Mouse (Mus musculus) stomach, postnatal 0 days (tissue): ENCODE measurements at regions not wholly inside any gene's neighbourhood (a gene's known extent, or its start where the extent isn't known, plus 50 kb on each side); places are given as distances from the start of the nearest gene placed in this dataset.

ENCODE experiments used
- ATAC-seq: fragments of 200-750 bp; cut with Nextera tagmentation; 2 replicates; pipeline ENCODE4 v1.8.0; 2017; ENCODE audit not compliant: low FRiP score, low TSS enrichment
- DNase-seq: peaks from one replicate; pipeline ENCODE4 v3.0.0-alpha.2; 2016; ENCODE audit warnings: low spot score
- H3K27ac ChIP-seq: fragments of 300-500 bp; sonication (generic); replicated peaks from 2 replicates; pipeline ENCODE4 v1.5.1; 2014; ENCODE audit warnings: mild to moderate bottlenecking, control low read depth
- H3K27me3 ChIP-seq: fragments of 300-500 bp; sonication (generic); 2 replicates; pipeline ENCODE4 v1.6.1; 2014; ENCODE audit warnings: low read length; ENCODE audit not compliant: control insufficient read depth, insufficient read depth
- H3K36me3 ChIP-seq: fragments of 300-500 bp; sonication (generic); 2 replicates; pipeline ENCODE4 v1.6.1; 2014; ENCODE audit warnings: low read length, mixed read lengths; ENCODE audit not compliant: control insufficient read depth, insufficient read depth
- H3K4me1 ChIP-seq: fragments of 300-500 bp; sonication (generic); replicated peaks from 2 replicates; pipeline ENCODE4 v1.6.1; 2014; ENCODE audit warnings: antibody characterized with exemption; ENCODE audit not compliant: control insufficient read depth, insufficient read depth
- H3K4me2 ChIP-seq: fragments of 300-500 bp; sonication (generic); replicated peaks from 2 replicates; pipeline ENCODE4 v1.6.1; 2014; ENCODE audit warnings: low read depth, mild to moderate bottlenecking, control low read depth, moderate library complexity
- H3K4me3 ChIP-seq: fragments of 300-500 bp; sonication (generic); 2 replicates; pipeline ENCODE4 v1.5.1; 2014; ENCODE audit warnings: low read depth, low read length, control low read depth
- H3K9ac ChIP-seq: fragments of 300-500 bp; sonication (generic); 2 replicates; pipeline ENCODE4 v1.6.1; 2014; ENCODE audit warnings: mild to moderate bottlenecking, low read length, control low read depth, mixed read lengths
- H3K9me3 ChIP-seq: fragments of 300-500 bp; sonication (generic); 2 replicates; pipeline ENCODE4 v1.6.1; 2016; ENCODE audit warnings: low read length; ENCODE audit not compliant: control insufficient read depth
- CTCF ChIP-seq: IDR thresholded peaks from 2 replicates; pipeline ENCODE4 v1.5.1; 2016; ENCODE audit warnings: antibody characterized with exemption, low read depth, mild to moderate bottlenecking, moderate library complexity
- EP300 ChIP-seq: optimal IDR thresholded peaks from 2 replicates; pipeline ENCODE3; 2016; ENCODE audit warnings: antibody characterized with exemption
- WGBS: fragments of 180-500 bp; shearing (Covaris S2); extraction: QIAGEN DNeasy Blood & Tissue Kit; methylation state at CpG from one replicate; pipeline ENCODE4 v1.1.7; 2014; 5-methylcytosine and 5-hydroxymethylcytosine counted together

DNA sequence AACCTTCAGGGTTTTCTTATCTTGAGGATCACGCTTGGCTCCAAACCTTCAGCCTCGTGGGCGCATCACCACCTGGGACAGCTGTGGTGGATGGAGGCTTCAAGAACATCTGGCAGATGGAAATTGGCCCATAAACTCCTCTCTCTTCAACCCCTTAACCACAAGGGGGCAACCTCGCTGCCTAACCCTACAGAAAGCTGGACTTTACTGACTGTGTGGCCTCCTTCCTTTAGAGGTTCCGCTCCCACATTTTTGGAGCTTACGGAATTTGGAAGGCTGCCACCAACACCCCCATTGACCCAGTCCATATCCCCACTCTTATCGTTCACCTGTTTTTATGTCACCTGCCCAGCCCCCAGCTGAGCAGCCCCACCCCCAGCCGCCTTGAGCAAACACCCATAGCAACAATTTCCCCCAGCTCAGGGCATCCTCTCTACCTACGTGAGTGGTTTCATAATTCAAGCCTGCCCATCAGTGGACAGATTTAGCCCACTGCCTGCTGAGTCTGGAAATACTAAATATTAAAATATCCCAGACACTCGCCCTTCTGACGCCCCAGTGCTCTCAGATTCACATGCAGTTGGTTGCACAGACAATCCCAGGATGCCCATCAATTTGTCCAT lies 167.0 kb upstream of the Slc22a22 start:
- Histone ChIP-seq H3K27me3 (no peaks in the 10 kb centered on the region), H3K4me3 (no peak overlapping the region), H3K4me2 (no peak overlapping the region), H3K27ac (no peak overlapping the region), H3K36me3 (no peaks in the 10 kb centered on the region), H3K4me1 (no peaks in the 10 kb centered on the region), H3K9ac (no peak overlapping the region), H3K9me3 (no peaks in the 10 kb centered on the region)
- ATAC-seq: 0 out of 2 replicates have a peak, but pooled peaks have one; percentile 21
- TF ChIP-seq EP300 (no peak), CTCF (peak; percentile 80)
- DNase-seq: peak; percentile 38
- 56% methylated on average over 11 of the region's 11 CpGs for WGBS

DNA sequence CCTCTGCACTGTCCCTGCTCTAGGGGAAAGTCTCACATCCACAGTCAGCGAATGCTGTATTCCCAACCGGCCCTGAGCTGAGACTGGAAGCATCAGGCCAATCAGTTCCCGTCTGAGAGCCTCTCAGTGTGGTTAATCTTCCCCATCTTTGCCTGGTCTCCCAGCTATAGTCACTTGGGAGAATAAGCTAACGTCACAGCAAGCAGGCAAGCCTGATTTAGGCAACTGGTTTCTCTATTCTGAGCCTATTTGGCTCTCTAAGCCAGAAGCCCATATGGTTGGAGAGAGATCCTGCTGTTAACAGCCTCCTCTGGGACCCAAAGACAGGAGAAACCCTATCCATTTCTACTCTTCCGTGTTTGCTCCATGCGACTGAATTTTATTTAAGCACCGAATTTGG lies 161.7 kb upstream of the Slc22a22 start:
- TF ChIP-seq CTCF (no peak), EP300 (no peak)
- DNase-seq (no peak), ATAC-seq (no peak)
- Histone ChIP-seq H3K36me3 (no peaks in the 10 kb centered on the region), H3K27ac (no peak overlapping the region), H3K27me3 (no peaks in the 10 kb centered on the region), H3K9me3 (no peaks in the 10 kb centered on the region), H3K4me2 (no peak overlapping the region), H3K4me1 (no peaks in the 10 kb centered on the region), H3K4me3 (no peak overlapping the region), H3K9ac (no peak overlapping the region)
- WGBS: 70% methylated on average over 7 of the region's 7 CpGs

DNA sequence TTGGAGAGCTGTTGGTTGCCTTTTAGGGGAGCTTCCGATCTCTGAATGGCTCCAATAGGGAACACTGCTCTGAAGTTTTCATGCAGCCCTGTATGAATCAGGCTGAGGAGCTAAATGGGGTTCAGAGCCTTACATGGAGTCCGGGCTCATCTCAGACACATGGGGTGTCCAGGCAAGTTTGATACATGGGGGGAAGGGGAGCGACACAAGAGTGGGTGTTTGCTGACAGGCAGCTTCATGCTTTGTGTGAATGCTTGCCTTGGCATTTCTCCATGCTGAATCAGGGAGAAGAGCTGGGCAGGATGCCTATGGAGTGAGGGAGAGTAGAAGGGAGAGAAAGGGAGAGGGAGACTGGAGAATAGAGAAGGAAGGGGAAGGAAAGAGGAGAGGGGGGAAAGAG lies 155.6 kb upstream of the Slc22a22 start:
- Histone ChIP-seq H3K4me1 (no peaks in the 10 kb centered on the region), H3K9ac (no peak overlapping the region), H3K27ac (no peak overlapping the region; the same call in 1 of the 2 replicates), H3K4me3 (no peak overlapping the region), H3K9me3 (no peaks in the 10 kb centered on the region), H3K36me3 (no peaks in the 10 kb centered on the region), H3K27me3 (no peaks in the 10 kb centered on the region), H3K4me2 (no peak overlapping the region)
- ATAC-seq (no peak), DNase-seq (no peak)
- WGBS: 62% methylated on average over 3 of the region's 3 CpGs
- TF ChIP-seq CTCF: no peak
- TF ChIP-seq EP300: no peak

DNA sequence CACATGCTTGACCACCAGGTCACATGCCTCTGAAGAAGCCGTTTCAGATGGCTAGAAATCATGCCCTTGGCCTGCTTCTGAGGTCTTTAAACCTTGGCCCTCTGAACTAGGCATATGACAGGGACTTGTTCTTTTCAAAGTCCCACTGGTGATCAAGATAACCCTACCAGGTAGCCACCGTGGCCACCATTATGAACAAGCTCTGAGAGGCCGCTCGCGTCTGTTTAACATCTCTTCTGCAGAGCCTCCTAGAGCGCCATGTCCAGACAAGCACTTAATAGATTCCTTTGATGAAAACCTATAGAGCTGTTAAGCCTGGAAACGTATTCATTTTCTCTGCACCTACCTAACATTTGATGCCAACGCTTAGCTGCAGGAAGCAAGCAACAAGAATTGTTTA lies 155.1 kb upstream of the Slc22a22 start:
- H3K9ac ChIP-seq: no peak overlapping the region
- no peak for DNase-seq
- TF ChIP-seq CTCF (no peak), EP300 (no peak)
- no peak for ATAC-seq
- H3K9me3 ChIP-seq: no peaks in the 10 kb centered on the region
- no peaks in the 10 kb centered on the region for H3K4me1 ChIP-seq
- no peak overlapping the region; the same call in 1 of the 2 replicates for H3K27ac ChIP-seq
- no peaks in the 10 kb centered on the region for H3K36me3 ChIP-seq
- WGBS: 73% methylated on average over 8 of the region's 8 CpGs
- H3K27me3 ChIP-seq: no peaks in the 10 kb centered on the region
- H3K4me2 ChIP-seq: no peak overlapping the region
- H3K4me3 ChIP-seq: no peak overlapping the region

DNA sequence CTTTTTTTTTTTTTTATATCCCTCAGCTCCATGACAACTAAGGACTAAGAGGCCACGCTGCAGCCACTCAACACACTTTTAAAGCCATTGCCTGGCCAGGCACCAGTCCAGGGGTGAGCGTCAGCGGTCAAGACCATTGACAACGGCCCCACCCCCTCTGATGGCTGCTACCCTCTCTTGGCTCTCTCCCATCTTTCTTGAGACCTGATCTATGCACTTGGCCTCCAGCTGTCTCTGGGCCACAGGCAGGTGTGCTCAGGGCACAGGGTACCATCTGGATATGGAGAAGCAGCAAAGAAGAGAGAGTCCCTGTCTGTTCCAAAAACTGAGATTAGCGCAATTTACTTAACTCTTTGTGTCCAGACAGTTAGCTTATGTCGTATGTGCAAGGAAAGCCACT lies 141.0 kb upstream of the Slc22a22 start:
- no peaks in the 10 kb centered on the region for H3K9me3 ChIP-seq
- ATAC-seq (no peak), DNase-seq (no peak)
- H3K36me3 ChIP-seq: no peaks in the 10 kb centered on the region
- no peaks in the 10 kb centered on the region for H3K4me1 ChIP-seq
- H3K27ac ChIP-seq: no peak overlapping the region
- H3K9ac ChIP-seq: no peak overlapping the region
- no peak for TF ChIP-seq EP300
- no peak for TF ChIP-seq CTCF
- 78% methylated on average over 6 of the region's 6 CpGs for WGBS
- H3K4me3 ChIP-seq: no peak overlapping the region
- no peaks in the 10 kb centered on the region for H3K27me3 ChIP-seq
- no peak overlapping the region for H3K4me2 ChIP-seq

DNA sequence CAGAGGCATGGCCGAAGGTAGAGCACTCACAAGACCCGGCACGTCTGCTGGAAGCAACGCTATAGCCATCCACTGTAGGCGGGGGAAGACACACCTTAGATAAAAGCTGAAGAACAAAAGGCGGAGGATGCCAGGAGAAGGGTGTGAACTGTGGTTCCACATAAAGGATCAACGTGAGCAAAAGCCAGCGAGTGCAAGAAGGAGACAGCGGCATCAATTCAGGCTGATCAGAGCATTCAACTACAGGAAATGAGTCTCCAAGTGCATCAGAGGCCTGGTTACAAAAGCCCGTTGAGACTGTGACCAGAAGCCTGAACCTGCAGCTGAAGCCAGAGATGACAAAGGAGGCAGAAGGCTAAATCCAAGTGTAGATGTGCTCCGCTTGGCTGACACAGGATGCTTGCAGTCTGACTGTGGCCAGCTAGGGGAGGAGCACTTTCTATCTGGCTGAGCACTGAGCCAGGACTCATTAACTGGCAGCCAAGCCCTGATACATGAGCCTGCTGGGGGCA lies 139.5 kb upstream of the Slc22a22 start:
- peak overlapping the region; percentile 30 for H3K27ac ChIP-seq
- H3K4me2 ChIP-seq: no peak overlapping the region
- H3K9me3 ChIP-seq: no peaks in the 10 kb centered on the region
- TF ChIP-seq CTCF (no peak), EP300 (no peak)
- H3K4me1 ChIP-seq: no peaks in the 10 kb centered on the region
- H3K4me3 ChIP-seq: no peak overlapping the region
- 44% methylated on average over 11 of the region's 11 CpGs for WGBS
- H3K36me3 ChIP-seq: no peaks in the 10 kb centered on the region
- ATAC-seq (no peak), DNase-seq (no peak)
- H3K27me3 ChIP-seq: no peaks in the 10 kb centered on the region
- H3K9ac ChIP-seq: no peak overlapping the region
